Comparison of ENCODE assay signal across 16 mouse cellular contexts in the genomic region with DNA sequence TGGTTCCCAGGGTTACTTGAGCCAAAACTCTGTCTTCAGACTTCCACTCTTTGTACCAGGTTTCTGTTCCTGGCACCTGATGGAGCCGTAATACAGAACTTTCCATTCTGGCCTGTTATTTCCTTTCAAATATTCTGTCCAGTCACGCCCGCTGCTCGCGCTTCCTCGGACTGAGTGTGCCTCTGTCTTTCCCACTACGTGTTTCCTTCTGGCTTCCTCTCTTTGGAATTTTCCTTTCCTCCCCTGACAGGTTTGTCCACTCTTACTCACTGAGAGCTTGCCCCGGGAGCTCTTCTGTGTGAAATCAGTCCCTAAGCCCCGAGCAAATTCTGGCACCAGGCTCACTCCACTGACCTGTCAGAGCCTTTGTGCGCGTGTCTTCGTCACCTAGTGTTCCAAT.
A peak's percentile ranks its signal among the peaks of the same experiment; 100 is the strongest.
DNase-seq lines count a peak whose midpoint lies in the region.
"Had no signal": no experiment of that assay in that cellular context is flagged by ENCODE, and none has a peak within 500 bp of the region (broad histone marks: within the 10 kb centered on the region; RNA-seq: fewer than 3 reads in every experiment).

No protein-coding gene starts in this region.

- DNase-seq in kidney, postnatal 14 days, result peak; percentile 31
- DNase-seq in kidney, postnatal 4 days, result no peak
- peak; percentile 26 for DNase-seq in urinary bladder, postnatal 14 days (ENCODE audit: low spot score)
- no peak for DNase-seq in urinary bladder, adult 18-20 months (ENCODE audit: low spot score in 2 of 2)
- DNase-seq in lung, postnatal 25 days (ENCODE audit: low spot score), result peak; percentile 59
- no peak for DNase-seq in ovary, postnatal 10 days (ENCODE audit: low spot score)
- DNase-seq in B cell, adult 2 months, result no peak
- DNase-seq: adrenal gland, adult 8-10 months; cerebellum, adult 18-20 months; cerebellum, postnatal 25 days; embryo, embryonic 11 days; retina, postnatal 1 day; right cerebral cortex, postnatal 25 days; spleen, adult 18-20 months; thymus, adult 2 months; thymus, postnatal 4 days had no signal

Comparison
In these comparisons a context has a peak if more than half of its experiments do, and no peak if none do; other contexts are left out.
1. DNase-seq: peak in kidney, postnatal 14 days (single experiment), urinary bladder, postnatal 14 days (single experiment) and lung, postnatal 25 days (single experiment); none in kidney, postnatal 4 days (0 of 2), urinary bladder, adult 18-20 months (0 of 2), ovary, postnatal 10 days (single experiment) and B cell, adult 2 months (0 of 2).